Mouse (Mus musculus) embryonic fibroblast, embryonic 13.5 days (primary cell): ENCODE results near the gene Kcnh6.

Experiments
- CTCF ChIP-seq: IDR thresholded peaks from 2 replicates; pipeline ENCODE4 v1.5.1; 2011; ENCODE audit warnings: mild to moderate bottlenecking, control low read depth, low read length, moderate library complexity, borderline replicate concordance; ENCODE audit not compliant: insufficient read depth
- POLR2A ChIP-seq: IDR thresholded peaks from 2 replicates; pipeline ENCODE4 v1.6.1; 2011; ENCODE audit warnings: low read depth, mild to moderate bottlenecking, control low read depth, low read length, moderate library complexity

DNA sequence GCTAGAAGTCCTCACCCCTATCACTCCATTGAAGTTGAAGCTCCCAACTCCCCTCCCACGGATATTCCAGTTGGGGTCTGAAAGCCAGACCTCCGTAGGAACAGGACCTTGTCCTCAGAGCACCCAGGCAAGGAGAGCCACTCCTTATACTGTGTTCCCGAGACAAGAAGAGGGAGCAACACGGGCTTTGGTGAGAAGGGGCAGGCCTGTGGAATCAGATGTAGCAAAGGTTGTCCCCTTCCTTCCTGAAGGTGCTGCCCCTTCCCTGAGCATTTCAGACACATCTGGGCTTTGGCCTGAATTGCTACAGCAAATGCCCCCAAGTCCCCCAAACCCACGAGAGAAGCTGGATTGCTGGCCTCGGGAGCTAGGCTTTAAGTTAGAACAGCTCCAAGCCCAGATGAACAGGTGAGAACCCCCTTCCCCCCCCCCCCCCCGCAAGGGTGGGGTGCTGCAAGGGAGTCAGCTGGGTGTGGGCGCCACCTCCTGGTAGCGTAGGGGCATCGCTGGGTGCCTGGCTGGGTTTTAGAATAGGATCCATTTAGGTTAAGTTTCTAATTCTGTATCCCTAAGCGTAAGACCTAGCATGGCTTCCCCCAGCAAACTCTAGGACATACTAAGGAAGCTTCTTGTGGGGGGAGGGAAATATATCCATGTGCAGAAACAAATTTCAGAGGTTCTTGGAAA is 18.7 kb downstream of the Kcnh6 start:
- TF ChIP-seq CTCF (peak; percentile 78), POLR2A (no peak)
